Mouse (Mus musculus) Patski (cell line): ENCODE measurements at regions not wholly inside any gene's neighbourhood (a gene's known extent, or its start where the extent isn't known, plus 50 kb on each side); places are given as distances from the start of the nearest gene placed in this dataset.

Experiments used
- ATAC-seq: fragments of 100-300 bp; one replicate; pipeline ENCODE4 v1.8.0; 2021
- CTCF ChIA-PET: fragments of 350-600 bp; sonication (Branson Sonifier 250); formaldehyde crosslinking; loops from one replicate; lab custom pipeline; 2022; ENCODE audit warnings: inconsistent platforms; lab: Charles Lee
- POLR2A ChIA-PET: fragments of 350-600 bp; sonication (Branson Sonifier 250); formaldehyde crosslinking; loops from one replicate; lab custom pipeline; 2022; ENCODE audit warnings: antibody characterized with exemption, inconsistent platforms; lab: Charles Lee
- DNase-seq: peaks from one replicate; pipeline ENCODE4 v3.0.0-alpha.2; 2011; ENCODE audit warnings: low read depth, low spot score
- H3K27me3 ChIP-seq: fragments of 371-371 bp; one replicate; pipeline ENCODE4 v1.5.1; 2021
- CTCF ChIP-seq: fragments of 100-300 bp; IDR thresholded peaks from one replicate; pipeline ENCODE4 v1.5.1; 2021
- in situ Hi-C: fragments of 300-500 bp; cut with MboI; formaldehyde crosslinking; loops from 3 replicates; pipeline ENCODE4 v1.11.1; 2018; ENCODE audit warnings: low pct_unique_long_range_greater_than_20kb, mixed read lengths

DNA sequence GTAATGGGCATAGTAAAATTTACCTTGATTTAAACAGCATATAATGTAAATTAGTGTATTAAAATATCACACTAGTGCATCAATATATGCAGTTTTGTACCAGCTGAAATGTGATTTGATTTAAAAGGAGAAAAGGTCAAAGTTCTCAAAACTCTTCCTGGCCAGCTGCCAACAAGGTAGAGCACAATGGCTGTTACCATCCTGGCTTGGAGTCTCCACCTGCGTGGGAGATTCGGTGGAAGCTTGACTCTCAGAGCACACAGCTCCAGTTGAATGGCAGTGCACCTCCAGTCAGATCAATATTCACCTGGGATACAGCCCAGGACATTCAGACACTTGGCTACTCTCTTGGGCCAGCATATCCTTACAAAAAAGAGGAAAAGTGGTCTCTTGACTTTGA, 220.8 kb downstream of the Atp6ap1l start:
- ATAC-seq (no peak), DNase-seq (no peak)
- H3K27me3 ChIP-seq: no peaks in the 10 kb centered on the region
- TF ChIP-seq CTCF: no peak
- in situ Hi-C loops: no loop called here
- CTCF ChIA-PET: no interaction called here
- POLR2A ChIA-PET: interaction anchor here (0.5 kb wide), 1 partner anchor 315 kb away, joined by 4 read pairs; no protein-coding TSS in a partner anchor

DNA sequence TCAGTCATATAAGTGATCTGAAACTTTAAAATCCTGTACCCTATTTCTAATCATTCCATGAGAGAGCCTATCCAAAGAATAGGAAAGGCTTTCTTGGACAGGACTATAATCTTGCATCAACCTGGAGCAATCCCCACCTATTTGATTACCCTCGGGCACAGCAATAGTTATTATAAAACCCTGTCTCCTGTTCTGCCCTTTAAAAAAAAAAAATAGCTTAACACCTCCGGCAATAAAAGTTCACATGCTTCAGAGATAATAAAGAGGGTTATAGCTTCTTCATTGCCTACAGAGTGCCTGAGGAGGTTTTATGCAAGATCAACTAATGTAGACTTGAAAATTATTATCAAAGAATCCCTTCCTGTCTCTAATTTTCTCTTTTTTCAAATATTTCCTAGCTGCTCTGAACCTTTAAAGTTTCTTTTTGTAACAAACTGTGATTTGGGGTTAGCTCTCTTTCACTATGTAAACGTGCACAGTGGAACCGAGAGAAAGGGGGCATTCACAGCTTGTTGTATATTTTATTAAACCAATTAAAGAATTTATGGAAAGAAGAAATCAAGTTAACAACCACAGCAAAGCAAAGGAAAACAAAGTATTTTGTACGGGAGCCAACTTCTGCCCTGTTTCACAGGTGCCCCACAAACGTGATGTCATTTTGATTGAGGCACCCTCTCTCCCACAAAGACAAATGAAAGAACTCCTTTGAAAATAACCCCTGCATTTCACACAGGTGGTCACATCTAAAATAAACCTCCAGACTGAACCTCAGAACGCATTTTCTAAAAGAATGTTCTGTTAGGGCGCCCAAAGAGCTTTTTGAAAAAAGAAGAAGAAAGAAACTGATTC, 225.8 kb downstream of the Atp6ap1l start:
- TF ChIP-seq CTCF: no peak
- in situ Hi-C loops: no loop called here
- ATAC-seq: no peak
- CTCF ChIA-PET: no interaction called here
- no peaks in the 10 kb centered on the region for H3K27me3 ChIP-seq
- POLR2A ChIA-PET: no interaction called here
- DNase-seq: no peak

DNA sequence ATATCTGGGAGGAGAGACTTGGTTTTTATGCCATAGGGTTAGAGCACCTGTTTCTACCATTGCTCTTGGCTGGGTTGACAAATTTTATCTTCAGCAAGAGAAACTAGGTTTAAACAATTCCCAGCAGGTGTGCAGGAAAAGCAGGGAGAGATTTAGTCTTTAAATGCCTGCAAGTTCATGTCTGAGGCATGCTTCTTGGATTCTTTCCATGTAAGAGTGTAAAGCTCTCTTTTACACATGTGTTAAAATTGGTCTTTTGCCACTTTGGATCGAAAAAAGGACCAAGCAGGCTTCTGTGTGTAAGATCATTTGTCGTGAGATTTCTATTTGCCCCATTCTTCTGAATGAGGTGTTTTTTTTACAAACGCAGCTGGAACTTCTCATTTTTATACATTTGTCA, 231.3 kb downstream of the Atp6ap1l start:
- ATAC-seq: no peak
- ChIA-PET CTCF (interaction anchor here (1.2 to 1.3 kb wide), 3 partner anchors 13 to 17 kb away, joined by 3 to 5 read pairs (median 3); no protein-coding TSS in a partner anchor), POLR2A (no interaction called here)
- TF ChIP-seq CTCF: no peak
- in situ Hi-C loops: no loop called here
- no peaks in the 10 kb centered on the region for H3K27me3 ChIP-seq
- DNase-seq: no peak

DNA sequence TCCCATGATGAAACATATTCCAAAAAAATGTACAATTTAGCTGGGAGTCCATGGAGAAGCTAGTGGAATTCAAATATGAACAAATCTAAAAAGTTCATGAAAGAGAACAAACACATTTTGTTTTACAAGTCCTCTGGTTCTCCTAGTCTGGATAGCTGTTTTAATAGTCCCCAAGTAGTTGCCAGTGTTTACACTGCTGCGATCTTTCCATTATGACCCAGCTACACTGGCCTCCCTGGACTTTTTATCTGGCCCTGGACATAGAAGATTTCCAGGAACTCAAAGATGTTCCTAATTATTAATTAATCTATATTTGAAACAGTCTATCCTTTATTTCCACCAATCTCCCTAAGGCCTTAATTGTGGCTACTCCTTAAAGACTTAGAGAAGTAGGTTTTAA, 232.1 kb downstream of the Atp6ap1l start:
- CTCF ChIA-PET: interaction anchor here (1.2 kb wide), 1 partner anchor 13 kb away, joined by 3 read pairs; no protein-coding TSS in a partner anchor
- no peaks in the 10 kb centered on the region for H3K27me3 ChIP-seq
- DNase-seq (no peak), ATAC-seq (no peak)
- in situ Hi-C loops: no loop called here
- POLR2A ChIA-PET: no interaction called here
- TF ChIP-seq CTCF: no peak

DNA sequence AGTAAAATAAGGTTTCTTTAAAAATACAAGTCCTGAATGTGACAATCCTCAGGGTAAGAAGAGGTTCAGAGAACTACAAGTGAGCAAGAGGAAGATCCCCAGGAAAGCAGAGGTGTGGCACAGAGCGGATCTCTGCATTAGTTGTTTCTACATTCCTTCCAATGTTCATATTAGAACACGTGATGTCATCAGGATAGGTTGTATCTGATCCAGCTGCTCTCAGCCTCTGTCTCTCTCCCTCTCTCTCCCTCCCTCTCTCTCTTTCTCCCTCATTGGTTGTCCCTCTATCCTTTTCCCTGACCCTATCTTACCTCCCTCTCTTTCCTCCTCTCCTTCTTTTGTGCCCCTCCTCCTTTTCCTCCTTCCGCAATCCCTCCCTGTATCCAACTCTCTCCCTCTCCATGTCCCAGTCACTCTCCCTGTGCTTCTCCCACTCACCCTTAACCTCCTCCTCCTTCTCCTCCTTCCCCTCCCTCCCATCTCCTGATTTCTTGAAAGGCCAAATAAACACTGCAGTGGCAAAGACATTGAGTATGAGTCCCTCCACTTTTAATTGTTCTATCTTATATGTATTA, 243.5 kb downstream of the Atp6ap1l start:
- no peak for TF ChIP-seq CTCF
- DNase-seq (no peak), ATAC-seq (no peak)
- H3K27me3 ChIP-seq: no peaks in the 10 kb centered on the region
- ChIA-PET POLR2A (no interaction called here), CTCF (no interaction called here)
- in situ Hi-C loops: no loop called here

DNA sequence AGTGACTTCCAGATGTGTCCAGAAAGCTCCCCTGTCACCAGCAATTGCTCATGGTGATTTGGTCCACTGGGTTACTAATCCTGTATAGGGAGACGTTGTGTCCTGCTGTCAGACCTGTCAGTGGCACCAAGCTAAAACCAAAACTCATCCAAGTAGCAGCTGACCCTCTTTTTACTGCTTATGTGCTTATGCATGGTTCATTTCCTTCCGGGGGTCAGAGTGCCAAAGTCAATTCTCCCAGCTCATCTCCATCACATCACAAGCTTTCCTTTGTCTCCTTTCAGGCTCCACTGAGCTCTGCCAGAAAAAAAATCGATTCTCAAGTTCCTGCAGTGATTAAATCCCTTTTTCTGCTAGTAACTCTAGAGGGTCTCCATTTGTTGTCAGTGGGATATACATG, 244.2 kb downstream of the Atp6ap1l start:
- no peaks in the 10 kb centered on the region for H3K27me3 ChIP-seq
- DNase-seq (no peak), ATAC-seq (no peak)
- in situ Hi-C loops: no loop called here
- ChIA-PET POLR2A (no interaction called here), CTCF (no interaction called here)
- TF ChIP-seq CTCF: no peak

DNA sequence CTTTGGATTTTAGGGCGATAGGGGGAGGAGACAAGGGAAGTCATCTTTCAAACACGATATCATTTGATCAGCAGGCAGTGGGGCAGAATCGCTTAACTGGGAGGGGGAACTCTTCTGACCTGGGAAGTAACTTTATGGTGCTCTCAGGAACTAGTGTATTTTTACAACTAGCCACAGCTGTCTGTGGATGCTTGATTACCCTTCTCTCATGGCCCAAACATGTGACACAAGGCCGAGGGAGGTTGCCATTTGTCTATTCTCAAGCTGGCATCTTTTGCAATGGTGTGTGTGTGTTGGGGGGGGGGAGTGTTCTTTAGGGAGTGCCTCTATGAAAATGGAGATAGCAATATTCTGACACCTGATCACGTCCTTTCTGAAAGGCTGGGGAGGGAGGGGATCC, 246.1 kb downstream of the Atp6ap1l start:
- in situ Hi-C loops: no loop called here
- DNase-seq (no peak), ATAC-seq (no peak)
- ChIA-PET CTCF (interaction anchor here (0.9 to 1.1 kb wide), 2 partner anchors 14 to 158 kb away, joined by 3 read pairs; no protein-coding TSS in a partner anchor), POLR2A (no interaction called here)
- H3K27me3 ChIP-seq: no peaks in the 10 kb centered on the region
- no peak for TF ChIP-seq CTCF

DNA sequence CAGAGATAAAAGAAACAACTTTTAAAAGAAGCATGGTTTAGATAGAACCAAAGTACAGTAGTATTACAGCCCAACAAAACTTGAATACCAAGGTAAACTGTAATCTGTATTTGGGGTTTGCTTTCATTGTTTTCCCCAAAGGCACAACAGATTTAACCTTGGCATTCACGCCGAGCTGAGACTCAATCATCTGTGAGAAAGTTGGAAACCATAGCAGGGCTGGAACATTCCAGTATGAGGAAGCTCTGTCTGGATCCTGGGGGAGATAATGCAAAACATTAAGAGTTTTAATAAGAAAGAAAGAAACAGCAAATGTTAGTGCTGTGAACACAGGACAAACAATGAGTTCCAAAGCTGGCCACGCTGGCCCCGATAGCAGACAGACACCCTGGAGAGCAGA, 258.8 kb downstream of the Atp6ap1l start:
- TF ChIP-seq CTCF: no peak

DNA sequence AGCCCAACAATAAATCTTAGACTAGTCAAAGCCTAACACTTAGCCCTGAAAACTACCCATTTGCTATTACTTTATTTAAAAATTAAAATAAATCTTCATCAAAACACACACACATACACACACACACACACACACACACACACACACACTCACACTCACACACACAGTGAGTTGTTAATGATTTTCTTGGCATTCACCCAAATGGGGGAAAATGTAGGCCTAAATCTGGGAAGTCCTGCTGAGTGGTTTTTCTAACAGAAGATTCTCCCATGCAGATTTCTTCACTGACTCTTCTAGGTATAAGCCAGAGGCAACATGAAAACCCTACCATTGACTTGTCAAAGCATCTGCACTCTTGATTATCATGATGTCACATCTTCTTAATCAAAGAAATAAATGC, 260.9 kb downstream of the Atp6ap1l start:
- no peak for TF ChIP-seq CTCF
- ChIA-PET CTCF (interaction anchor here (0.9 to 1.2 kb wide), 4 partner anchors 9 to 848 kb away, joined by 3 to 4 read pairs (median 3); no protein-coding TSS in a partner anchor), POLR2A (no interaction called here)
- no peaks in the 10 kb centered on the region for H3K27me3 ChIP-seq
- ATAC-seq (no peak), DNase-seq (no peak)
- in situ Hi-C loops: no loop called here

More for the DNA sequence above, 258.8 kb downstream of the Atp6ap1l start:
- ChIA-PET POLR2A (no interaction called here), CTCF (no interaction called here)
- peak; percentile 63 for DNase-seq
- no peaks in the 10 kb centered on the region for H3K27me3 ChIP-seq
- ATAC-seq: peak; percentile 73
- in situ Hi-C loops: no loop called here

DNA sequence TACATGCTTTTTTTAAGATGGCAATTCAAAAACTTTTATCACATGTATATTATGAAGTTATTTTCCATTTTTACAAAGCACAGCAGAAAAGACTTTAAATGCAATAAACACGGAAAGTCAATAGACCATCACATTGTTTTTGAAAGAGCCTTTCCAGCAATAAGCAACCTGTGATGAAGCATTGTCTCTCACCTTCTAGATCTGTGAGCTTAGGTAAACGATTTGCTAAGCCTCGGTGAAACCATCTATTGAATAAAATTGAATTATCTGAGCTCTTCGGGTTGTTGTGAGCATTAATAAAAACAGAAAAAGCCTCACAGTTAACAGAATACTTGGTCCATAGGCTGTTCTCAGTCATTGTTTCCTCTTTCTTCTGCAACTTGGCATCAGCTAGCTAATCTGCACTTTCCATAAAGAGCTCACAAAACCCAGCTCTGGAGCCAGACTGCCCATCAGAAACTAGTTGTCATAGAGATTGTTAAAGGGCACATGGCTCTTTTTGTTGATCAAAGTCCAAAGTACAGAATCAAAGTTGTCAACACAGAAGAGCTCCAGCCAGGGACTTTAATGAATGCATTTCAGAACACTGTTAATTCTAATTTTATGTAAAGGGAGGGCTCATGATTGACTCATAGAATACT, 261.5 kb downstream of the Atp6ap1l start:
- no peaks in the 10 kb centered on the region for H3K27me3 ChIP-seq
- no peak for DNase-seq
- POLR2A ChIA-PET: no interaction called here
- ATAC-seq: no peak
- CTCF ChIA-PET: interaction anchor here (0.9 to 1.5 kb wide), 5 partner anchors 10 to 847 kb away, joined by 3 to 4 read pairs (median 3); no protein-coding TSS in a partner anchor
- in situ Hi-C loops: no loop called here
- no peak for TF ChIP-seq CTCF
